Mouse (Mus musculus) heart, adult 2 months (tissue): Measurements from ENCODE around the gene March4. TPM values are rescaled to one million over a fixed set of nuclear protein-coding genes. Genes with fewer than 3 reads are reported as not detected.

Experiments
- DNase-seq, 2 experiments: peaks; one replicate each; pipeline ENCODE4 v3.0.0; 2021
- H3K27ac ChIP-seq: fragments of 200-600 bp; 2 replicates; pipeline ENCODE4 v1.8.1; 2022
- H3K27me3 ChIP-seq: fragments of 200-500 bp; 2 replicates; pipeline ENCODE4 v1.6.1; 2012; ENCODE audit warnings: mild to moderate bottlenecking, low read length, inconsistent platforms, mixed read lengths; ENCODE audit not compliant: control insufficient read depth, insufficient read depth
- H3K36me3 ChIP-seq: fragments of 200-500 bp; 2 replicates; pipeline ENCODE4 v1.6.1; 2012; ENCODE audit warnings: low read length, inconsistent platforms; ENCODE audit not compliant: control insufficient read depth, insufficient read depth
- H3K4me1 ChIP-seq: fragments of 200-500 bp; 2 replicates; pipeline ENCODE4 v1.6.1; 2011; ENCODE audit warnings: low read length; ENCODE audit not compliant: control insufficient read depth, insufficient read depth
- H3K4me3 ChIP-seq: fragments of 200-600 bp; 2 replicates; pipeline ENCODE4 v1.8.1; 2022
- H3K79me2 ChIP-seq: fragments of 200-500 bp; replicated peaks from 2 replicates; pipeline ENCODE4 v1.6.1; 2012; ENCODE audit warnings: mild to moderate bottlenecking, inconsistent platforms, low read length, moderate library complexity, mixed read lengths; ENCODE audit not compliant: control insufficient read depth, insufficient read depth
- H3K9ac ChIP-seq: fragments of 200-500 bp; 2 replicates; pipeline ENCODE4 v1.6.1; 2012; ENCODE audit warnings: low read depth, mild to moderate bottlenecking, control low read depth, inconsistent platforms, low read length, mixed read lengths
- CTCF ChIP-seq: fragments of 200-600 bp; IDR thresholded peaks from 2 replicates; pipeline ENCODE4 v1.8.1; 2022; ENCODE audit warnings: antibody characterized with exemption, mild to moderate bottlenecking, moderate library complexity
- EP300 ChIP-seq: fragments of 200-500 bp; IDR thresholded peaks from 2 replicates; pipeline ENCODE4 v1.6.1; 2011; ENCODE audit warnings: low read depth, low read length, control low read depth; ENCODE audit not compliant: insufficient read depth
- POLR2A ChIP-seq: fragments of 200-500 bp; IDR thresholded peaks from 2 replicates; pipeline ENCODE4 v1.6.1; 2011; ENCODE audit warnings: mild to moderate bottlenecking, low read depth, low read length, control low read depth; ENCODE audit not compliant: insufficient read depth
- WGBS: fragments of 180-500 bp; shearing (Covaris S2); methylation state at CpG from one replicate; pipeline ENCODE4 v1.1.7; 2018; 5-methylcytosine and 5-hydroxymethylcytosine counted together
- intact Hi-C: fragments of 180-260 bp; cut with DNase I; formaldehyde crosslinking; loops from one replicate; pipeline ENCODE4 v1.15.1; 2025
- polyA plus RNA-seq: library from polyadenylated mRNA; depleted of rRNA; stranded (reverse); fragments of >200 nt; gene quantifications from 2 replicates; pipeline ENCODE4 v1.2.3, GENCODE M21; 2012
- total RNA-seq, 2 experiments: library from RNA; stranded (reverse); gene quantifications; 2 replicates each; pipeline ENCODE4 v1.2.3; 2021

The March4 gene
- total and polyA plus RNA-seq, 3 experiments = 0.12 TPM; not detected in 2

DNA sequence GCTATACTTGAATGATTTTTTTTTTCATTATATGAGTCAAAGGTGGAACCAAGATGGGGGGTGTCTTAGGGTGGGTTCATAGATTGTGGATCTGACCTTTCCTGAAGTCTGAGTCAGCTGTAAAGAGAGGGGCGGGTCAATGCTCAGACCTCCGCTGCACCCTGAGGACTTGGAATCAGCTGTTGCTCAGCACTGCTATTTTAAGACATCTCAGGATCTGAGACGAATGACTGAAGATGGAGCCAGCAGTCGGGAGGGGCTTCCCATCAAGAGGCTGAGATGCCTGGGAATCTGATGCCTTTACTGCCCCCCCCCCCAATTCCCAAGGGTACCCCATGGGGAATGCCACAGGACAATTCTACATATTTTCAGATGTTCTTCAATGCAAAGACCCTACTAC is 85.9 kb downstream of the March4 start:
- 43% methylated on average over 4 of the region's 4 CpGs for WGBS
- H3K4me3 ChIP-seq = no peak overlapping the region
- intact Hi-C loops = no loop called here
- H3K36me3 ChIP-seq = no peaks in the 10 kb centered on the region
- no peaks in the 10 kb centered on the region for H3K4me1 ChIP-seq
- TF ChIP-seq POLR2A = no peak
- TF ChIP-seq EP300 = no peak
- DNase-seq = no peak
- H3K79me2 ChIP-seq = no peaks in the 10 kb centered on the region
- H3K9ac ChIP-seq = no peak overlapping the region
- H3K27ac ChIP-seq = no peak overlapping the region
- no peaks in the 10 kb centered on the region for H3K27me3 ChIP-seq

DNA sequence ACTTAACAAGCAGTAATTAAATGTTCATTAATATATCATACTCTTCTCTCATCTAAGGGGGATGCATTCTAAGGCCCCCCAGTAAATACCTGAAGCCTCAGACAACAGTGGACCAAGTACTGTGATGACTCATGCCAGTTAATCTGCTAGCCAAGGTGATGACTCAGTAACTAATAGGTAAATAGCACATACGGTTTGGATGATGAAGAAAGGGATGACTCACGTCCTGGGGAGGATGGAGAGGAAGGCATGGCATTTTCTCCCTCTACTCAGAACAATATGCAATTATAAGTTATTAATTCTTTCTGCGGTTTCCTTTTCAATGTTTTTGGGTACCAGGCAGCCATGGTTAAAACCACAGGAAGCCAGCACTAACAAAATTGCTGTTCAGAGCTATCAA is 87.0 kb downstream of the March4 start:
- H3K36me3 ChIP-seq = no peaks in the 10 kb centered on the region
- no peaks in the 10 kb centered on the region for H3K4me1 ChIP-seq
- no peak overlapping the region for H3K4me3 ChIP-seq
- intact Hi-C loops = no loop called here
- no peak overlapping the region for H3K9ac ChIP-seq
- TF ChIP-seq POLR2A (no peak), CTCF (no peak), EP300 (no peak)
- 58% methylated on average over 3 of the region's 3 CpGs for WGBS
- H3K27ac ChIP-seq = no peak overlapping the region
- no peaks in the 10 kb centered on the region for H3K27me3 ChIP-seq
- DNase-seq = no peak
- no peaks in the 10 kb centered on the region for H3K79me2 ChIP-seq

DNA sequence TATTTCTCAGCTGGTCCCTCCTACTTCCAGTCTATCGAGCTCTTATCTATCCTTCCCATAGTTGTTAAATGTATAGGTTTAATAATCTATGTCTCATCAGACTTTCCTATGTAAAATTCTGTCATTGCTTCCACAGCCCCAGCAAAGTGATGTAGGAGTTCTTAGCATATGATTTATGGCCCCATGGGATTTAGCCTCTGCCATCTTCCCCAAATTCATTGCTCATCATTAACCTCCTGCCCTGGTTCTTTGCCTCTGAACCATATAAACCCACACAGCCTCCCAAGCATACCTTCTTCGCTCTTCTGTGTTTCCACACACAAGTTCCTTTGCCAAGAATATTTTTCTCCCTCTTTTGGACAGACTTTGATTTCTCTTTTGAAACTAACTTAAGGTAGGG is 94.0 kb downstream of the March4 start:
- H3K36me3 ChIP-seq = no peaks in the 10 kb centered on the region
- no peaks in the 10 kb centered on the region for H3K4me1 ChIP-seq
- intact Hi-C loops = no loop called here
- H3K79me2 ChIP-seq = no peaks in the 10 kb centered on the region
- DNase-seq = no peak
- no peak for TF ChIP-seq POLR2A
- TF ChIP-seq CTCF = no peak
- no peak for TF ChIP-seq EP300
- no peak overlapping the region for H3K9ac ChIP-seq
- H3K27me3 ChIP-seq = no peaks in the 10 kb centered on the region
- H3K4me3 ChIP-seq = no peak overlapping the region
- no peak overlapping the region for H3K27ac ChIP-seq
- 80% methylated on average over 2 of the region's 2 CpGs for WGBS

DNA sequence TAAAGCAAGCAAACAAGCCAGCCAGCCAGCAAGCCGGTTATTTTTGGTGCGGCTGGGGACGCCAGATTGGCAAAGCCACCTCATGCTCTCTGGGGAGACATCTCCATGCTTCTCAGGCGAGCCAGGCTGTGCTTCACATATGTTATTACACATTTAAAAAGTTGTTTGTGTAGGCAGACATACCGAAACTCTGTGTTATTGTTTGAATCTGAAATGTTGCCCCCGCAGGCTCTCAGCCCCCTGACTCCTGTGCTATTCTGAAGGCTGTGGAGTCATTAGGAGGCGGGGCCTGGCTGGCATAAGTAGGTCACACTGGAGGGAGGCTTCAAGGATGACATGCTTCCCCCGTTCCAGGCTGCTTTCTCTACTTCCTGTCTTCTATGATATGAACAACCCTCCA is 97.6 kb downstream of the March4 start:
- TF ChIP-seq EP300 (no peak), CTCF (no peak), POLR2A (no peak)
- Histone ChIP-seq H3K4me3 (no peak overlapping the region), H3K9ac (no peak overlapping the region), H3K4me1 (no peaks in the 10 kb centered on the region), H3K36me3 (no peaks in the 10 kb centered on the region), H3K79me2 (no peaks in the 10 kb centered on the region), H3K27ac (peak overlapping the region; percentile 26; the same call in 1 of the 2 replicates), H3K27me3 (no peaks in the 10 kb centered on the region)
- intact Hi-C loops = loop anchor here (10.0 kb wide), 1 partner anchor 136 kb away; no protein-coding TSS in a partner anchor
- WGBS = 41% methylated on average over 8 of the region's 8 CpGs
- peak; percentile 19 to 28 for DNase-seq

GRCm38 (mm10) chr1:72436967-72437366 is 99.8 kb downstream of the March4 start:
- TF ChIP-seq CTCF (0 out of 2 replicates have a peak, but pooled peaks have one; percentile 11), POLR2A (no peak)
- Histone ChIP-seq H3K27ac (no peak overlapping the region), H3K27me3 (no peaks in the 10 kb centered on the region), H3K79me2 (no peaks in the 10 kb centered on the region), H3K4me1 (no peaks in the 10 kb centered on the region), H3K4me3 (no peak overlapping the region), H3K9ac (no peak overlapping the region), H3K36me3 (no peaks in the 10 kb centered on the region)
- DNase-seq = no peak
- intact Hi-C loops = loop anchor here (10.0 kb wide), 1 partner anchor 138 kb away; no protein-coding TSS in a partner anchor
- WGBS = 69% methylated on average over 5 of the region's 5 CpGs

DNA sequence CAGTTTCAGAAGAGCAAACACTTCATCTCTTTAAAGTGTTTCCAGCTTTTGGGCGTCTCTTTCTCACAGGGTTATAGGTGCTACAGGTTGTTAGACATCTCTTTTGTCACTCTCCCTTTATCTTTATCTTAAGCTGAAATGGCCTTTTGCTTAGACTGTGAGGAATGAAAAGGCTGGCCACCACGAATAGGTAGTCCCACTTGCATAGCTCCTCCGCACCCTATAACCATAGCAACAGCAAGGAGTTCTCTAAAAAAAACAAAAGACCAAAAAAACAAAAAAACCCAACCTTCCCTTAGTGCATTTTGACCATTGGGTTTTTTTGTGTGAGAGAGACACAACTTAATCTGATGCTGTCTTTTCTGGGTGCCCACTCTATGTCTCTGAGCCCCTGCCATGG is 102.2 kb downstream of the March4 start:
- no peak for DNase-seq
- no peak overlapping the region for H3K27ac ChIP-seq
- no peaks in the 10 kb centered on the region for H3K79me2 ChIP-seq
- TF ChIP-seq CTCF (no peak), POLR2A (no peak), EP300 (no peak)
- H3K9ac ChIP-seq = no peak overlapping the region
- no peaks in the 10 kb centered on the region for H3K4me1 ChIP-seq
- 70% methylated on average over 3 of the region's 3 CpGs for WGBS
- H3K27me3 ChIP-seq = no peaks in the 10 kb centered on the region
- H3K36me3 ChIP-seq = no peaks in the 10 kb centered on the region
- intact Hi-C loops = loop anchor here (10.0 kb wide), 1 partner anchor 140 kb away; no protein-coding TSS in a partner anchor
- H3K4me3 ChIP-seq = no peak overlapping the region
